Comparison of ENCODE assay signal across 8 mouse cellular contexts in the genomic region with DNA sequence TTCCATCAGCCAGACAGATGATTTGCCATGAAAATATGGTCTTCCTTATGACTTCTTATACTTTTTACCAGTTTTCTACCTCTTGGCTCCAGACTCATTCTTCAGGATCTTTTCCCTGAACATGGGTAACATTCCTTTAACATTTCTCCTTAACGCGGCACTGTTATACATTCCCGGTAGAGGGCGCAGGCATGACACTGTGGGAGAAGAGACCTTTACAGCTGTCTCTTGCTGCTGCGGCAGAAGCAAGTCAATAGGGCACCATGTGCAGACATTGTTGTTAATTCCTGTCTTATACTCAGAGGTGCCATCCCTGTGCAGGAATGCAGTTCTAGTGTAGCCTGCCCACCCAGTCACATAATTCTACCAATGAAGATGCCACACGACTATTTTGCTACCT.
DNase-seq lines count a peak whose midpoint lies in the region; ATAC-seq lines count a peak whose summit lies in the region.

No protein-coding gene starts in this region.

- DNase-seq in frontal cortex, postnatal 25 days (ENCODE audit: low spot score in 2 of 2) = no peak
- peak; percentile 7 for DNase-seq in ovary, postnatal 14 days (ENCODE audit: low spot score)
- DNase-seq in ovary, postnatal 10 days (ENCODE audit: low spot score) = no peak
- DNase-seq in embryo, embryonic 10 days (ENCODE audit: low spot score) = peak; percentile 82
- DNase-seq in kidney, postnatal 14 days = peak; percentile 48
- DNase-seq in retina, embryonic 14.5 days (ENCODE audit: low spot score) = peak; percentile 69
- no peak for DNase-seq in cerebellum, adult 9-10 months

- ATAC-seq in frontal cortex, adult (ENCODE audit: low TSS enrichment) = peak; percentile 62; the same call in 1 of the 2 replicates

Comparison
In these comparisons a context has a peak if more than half of its experiments do, and no peak if none do; other contexts are left out.
1. DNase-seq: peak in ovary, postnatal 14 days (single experiment), embryo, embryonic 10 days (single experiment), kidney, postnatal 14 days (single experiment) and retina, embryonic 14.5 days (single experiment); none in frontal cortex, postnatal 25 days (0 of 2), ovary, postnatal 10 days (single experiment) and cerebellum, adult 9-10 months (single experiment).